Mouse (Mus musculus): ENCODE measurements at regions not wholly inside any gene's neighbourhood (a gene's known extent, or its start where the extent isn't known, plus 50 kb on each side); places are given as distances from the start of the nearest gene placed in this dataset.

DNA sequence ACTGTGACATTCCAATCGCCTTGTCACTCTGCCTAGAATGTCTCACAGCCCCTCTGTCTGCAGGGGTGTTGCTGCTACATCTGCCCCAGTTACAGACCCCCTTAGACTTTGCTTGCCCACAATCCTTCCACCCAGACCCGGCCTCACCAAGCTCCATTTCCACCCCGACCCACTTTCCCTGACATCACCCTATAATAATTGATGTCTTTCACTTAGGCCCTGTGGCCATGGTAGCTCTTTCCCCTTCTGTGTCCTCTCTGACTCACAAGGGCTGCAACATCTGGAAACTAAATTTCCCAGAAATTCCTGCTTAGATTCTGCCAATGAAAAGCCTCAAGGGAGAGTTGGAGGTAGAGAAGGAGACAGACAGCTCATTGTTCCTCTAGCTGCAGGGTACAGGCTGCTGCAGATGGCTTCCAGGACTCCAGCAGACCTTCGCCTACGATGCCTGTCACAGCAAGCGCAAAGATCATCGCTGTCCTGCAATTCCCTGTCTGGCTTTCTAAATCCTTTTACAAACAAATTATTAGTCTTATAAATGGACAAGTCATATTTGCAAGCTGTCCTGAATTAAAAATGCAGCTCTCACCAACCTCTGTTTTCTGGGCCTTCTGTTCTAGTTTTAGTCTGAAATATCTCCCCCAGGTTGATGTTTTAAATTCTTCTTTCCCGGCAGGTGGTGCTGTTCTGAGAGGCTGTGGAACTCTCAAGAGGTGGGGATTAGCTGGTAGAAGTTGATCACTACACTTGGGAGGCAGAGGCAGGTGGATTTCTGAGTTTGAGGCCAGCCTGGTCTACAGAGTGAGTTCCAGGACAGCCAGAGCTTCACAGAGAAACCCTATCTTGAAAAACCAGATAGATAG is 104.9 kb upstream of the Oxgr1 start:
- DNase-seq (ENCODE audit: low spot score in 2 of 2) = no peak

DNA sequence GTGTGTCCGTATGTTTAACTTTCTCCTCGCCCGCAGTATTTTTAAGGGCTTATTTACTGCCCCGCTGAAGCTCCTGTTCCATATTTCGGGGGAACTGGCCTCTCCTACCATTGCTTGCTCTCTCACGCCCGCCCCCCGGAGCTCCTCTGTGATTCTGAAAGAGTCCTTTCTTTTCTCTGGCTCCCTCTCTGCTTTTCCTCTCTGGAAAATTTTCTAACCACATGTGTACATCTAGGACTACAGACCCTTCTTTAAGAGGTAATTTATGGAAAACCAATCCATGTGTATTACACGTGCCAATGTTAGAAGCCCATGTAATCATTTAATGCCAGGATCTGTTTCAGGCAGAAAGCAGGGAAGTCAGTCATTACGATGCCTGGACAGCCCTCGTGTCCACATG is 106.6 kb upstream of the Oxgr1 start:
- no peak for DNase-seq (ENCODE audit: low spot score in 2 of 2)

DNA sequence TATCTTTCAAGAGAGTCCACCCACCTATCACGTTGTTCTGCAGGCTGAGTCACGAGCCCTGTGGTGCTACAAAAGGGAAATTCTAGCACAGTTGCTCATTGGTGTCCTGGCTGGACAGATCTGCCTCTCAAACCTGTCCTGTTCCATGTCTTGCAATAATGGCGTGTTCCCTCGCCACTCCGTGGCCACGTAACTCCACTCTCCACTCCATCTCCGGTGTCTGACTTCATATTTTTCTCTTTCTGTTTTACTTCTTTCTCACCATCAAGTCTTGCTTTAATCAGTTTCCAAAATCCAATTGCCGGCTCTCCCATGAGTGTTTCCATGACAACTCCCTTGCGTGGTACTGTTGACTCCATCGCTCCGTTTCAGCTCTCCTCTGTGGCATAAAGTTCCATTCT is 107.1 kb upstream of the Oxgr1 start:
- DNase-seq (ENCODE audit: low spot score in 2 of 2) = peak; percentile 84 to 89

DNA sequence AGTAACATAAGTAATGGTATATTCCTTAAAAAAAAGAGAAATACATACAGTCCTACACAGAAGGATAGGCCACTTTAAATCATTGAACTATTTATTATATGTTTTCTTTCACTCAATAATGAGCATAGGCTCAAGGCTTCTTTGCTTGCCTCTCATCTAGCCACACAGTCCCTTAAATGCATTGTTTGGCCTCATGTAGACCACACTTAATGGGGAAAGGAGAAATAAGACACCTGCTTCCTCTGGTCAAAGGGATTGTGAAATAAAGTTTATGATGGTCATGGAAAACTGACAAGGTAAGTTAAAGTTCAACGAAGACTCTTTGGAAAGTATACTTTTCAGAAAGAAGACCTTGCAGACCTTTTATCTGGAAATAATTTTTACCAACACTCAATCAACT is 108.4 kb upstream of the Oxgr1 start:
- DNase-seq (ENCODE audit: low spot score in 2 of 2) = no peak

DNA sequence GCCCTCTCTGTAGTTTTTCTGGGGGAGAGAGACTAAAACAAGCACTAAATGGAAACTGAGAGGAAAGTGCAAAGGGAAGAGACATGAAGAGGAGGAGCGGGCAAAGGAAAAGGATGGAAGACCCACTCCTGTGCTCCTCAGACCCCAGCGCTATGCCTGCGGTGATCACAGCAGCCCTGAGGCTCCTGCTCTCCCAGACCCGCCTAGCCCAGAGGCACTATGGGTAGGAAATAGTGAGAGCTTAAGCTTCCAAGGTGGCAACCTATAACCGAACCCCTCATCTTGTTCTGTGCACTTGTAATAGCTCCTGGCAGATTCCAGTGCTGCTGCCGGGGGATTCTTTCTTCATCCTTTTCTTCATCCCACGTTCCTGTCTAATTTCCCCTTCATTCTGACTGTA is 112.2 kb upstream of the Oxgr1 start:
- DNase-seq (ENCODE audit: low spot score in 2 of 2) = no peak

DNA sequence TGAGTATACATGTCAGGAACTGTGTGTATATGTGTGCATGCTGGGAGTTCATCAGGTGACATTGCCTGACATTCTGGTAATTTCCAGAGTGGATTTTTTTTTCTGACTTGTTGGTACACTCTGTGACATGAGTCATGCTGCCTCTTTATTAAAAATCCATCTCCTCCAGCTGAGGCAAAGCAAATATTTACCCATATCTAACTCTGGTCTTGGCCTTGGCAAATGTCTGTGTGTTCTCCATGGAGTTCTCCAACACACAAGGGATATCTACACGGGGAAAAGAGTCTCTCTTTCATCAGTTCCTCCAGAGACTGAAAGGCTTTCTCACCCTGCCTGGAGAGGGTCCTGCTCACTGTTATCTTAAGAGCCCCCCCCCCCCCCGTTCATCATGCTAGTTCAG is 111.3 kb upstream of the Mbnl2 start:
- no peak for DNase-seq (ENCODE audit: low spot score in 2 of 2)

DNA sequence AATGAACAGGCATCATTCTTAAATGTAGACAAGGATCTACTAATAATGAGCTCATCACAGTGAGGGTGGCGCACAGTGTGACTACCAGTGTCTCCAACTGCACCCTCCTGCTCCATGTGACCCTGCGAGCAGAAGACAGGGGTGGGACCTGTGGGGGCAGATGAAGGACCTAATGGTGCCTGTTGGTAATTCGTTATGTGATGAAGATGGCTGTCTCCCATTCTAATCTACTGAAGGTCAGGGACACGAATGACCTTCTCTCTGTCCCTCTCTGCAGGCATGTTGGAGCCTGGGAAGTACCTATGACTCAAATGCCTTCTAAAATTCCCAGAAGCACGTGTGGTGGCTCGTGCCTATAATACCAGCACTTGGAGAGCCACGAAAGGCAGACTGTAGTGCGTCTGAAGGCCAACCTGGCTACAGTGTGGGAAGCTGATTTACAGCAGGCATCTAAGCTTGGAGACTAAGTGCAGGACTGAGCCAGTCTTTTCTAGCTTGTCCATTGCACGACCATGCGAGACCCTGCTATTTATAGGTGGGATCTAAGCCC is 109.9 kb upstream of the Mbnl2 start:
- DNase-seq (ENCODE audit: low spot score in 2 of 2) = no peak

DNA sequence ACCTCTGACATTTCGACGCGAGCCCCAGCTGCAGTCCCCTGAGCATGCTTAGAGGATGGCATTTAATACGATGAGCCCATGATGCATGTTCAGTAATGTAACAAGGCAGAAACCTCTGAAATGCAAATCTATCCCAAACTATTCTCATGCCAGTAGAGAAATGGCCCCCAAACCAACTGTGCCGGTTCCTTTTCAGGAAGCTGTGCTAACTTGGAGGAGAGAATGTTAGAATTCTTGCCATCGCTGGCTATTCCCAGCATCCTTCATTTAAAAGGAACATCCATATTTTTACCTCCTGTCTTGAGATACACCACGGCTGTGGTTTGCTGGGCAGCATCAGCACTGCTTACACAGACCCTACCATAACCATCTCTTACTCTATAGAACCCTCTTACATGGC is 104.7 kb upstream of the Mbnl2 start:
- DNase-seq (ENCODE audit: low spot score in 2 of 2) = no peak

DNA sequence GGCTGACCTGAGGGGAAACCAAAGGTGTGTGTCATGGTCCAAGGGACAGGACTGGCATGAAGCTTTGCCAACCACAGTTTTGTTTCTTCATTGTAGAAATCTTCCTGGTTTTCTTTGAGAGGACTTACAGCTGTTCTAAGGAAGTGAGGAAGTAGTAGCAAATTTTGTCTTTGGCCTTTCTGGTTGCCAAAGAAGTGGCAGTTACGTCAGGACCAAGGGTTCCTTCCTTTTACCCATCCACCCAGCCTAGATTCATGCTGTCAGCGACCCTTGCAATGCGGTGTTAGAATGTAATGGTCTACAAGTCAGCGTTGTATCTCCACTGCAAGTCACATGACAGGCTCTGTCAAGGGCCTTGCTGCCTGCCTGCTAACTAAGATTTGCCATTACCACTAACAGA is 103.4 kb upstream of the Mbnl2 start:
- no peak for DNase-seq (ENCODE audit: low spot score in 2 of 2)

DNA sequence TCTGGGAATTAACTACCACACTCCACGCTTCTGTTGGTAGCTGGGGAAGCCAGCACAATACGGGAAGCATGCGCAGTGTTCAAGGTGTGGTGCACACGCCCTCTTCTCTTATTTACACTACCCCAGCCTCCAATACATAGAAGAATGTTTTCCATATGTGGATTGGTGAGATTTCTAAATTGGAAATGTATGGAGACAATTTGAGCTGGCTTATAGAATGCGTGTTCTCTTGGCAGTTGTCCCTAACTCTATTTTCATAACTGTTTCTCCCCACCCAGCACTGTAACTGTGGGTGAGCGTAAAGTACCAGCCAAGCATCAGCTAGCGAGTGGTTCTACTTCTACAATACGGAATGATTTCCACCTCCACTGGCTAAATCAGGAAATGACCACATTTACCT is 102.6 kb upstream of the Mbnl2 start:
- DNase-seq (ENCODE audit: low spot score in 2 of 2) = peak in 1 of 2 experiments; percentile 39

DNA sequence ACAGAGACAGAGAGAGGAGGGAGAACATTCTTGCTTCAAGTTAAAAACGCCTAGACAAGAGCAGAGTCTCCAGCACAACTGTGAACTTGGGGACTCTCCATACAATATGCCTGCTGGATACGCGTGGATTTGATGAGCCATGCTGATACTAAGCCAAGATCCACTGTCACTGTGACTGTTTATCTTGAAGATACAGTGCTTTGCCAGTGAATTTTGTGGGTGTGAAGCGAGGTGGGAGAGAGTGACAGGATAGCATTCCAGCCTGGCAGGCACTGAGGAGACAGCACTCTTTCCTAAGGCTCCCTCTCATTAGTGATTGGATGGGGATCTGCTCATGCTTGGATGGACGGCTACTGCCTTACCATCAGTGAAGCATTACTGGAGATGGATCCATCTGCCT is 100.9 kb upstream of the Mbnl2 start:
- no peak for DNase-seq (ENCODE audit: low spot score in 2 of 2)

DNA sequence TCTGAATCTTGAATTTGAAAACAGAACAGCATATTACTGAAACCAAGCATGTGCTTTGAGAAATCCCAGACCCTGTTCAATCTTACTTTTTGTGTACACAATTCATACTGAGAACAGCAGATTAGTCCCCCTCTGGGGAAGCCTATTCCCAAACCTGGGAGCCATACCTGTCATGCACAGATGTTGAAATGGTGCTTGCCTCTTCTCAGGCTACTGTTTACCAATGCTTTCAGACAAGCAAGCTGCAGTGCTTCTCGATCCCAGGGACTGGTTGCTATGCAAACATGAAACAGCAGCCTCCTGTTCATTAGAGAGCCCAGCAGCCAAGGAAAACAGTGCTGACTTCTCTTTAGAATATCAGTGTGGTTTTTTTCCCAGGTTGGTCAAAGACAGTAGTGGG is 80.3 kb upstream of the Mbnl2 start:
- DNase-seq (ENCODE audit: low spot score in 2 of 2) = no peak

DNA sequence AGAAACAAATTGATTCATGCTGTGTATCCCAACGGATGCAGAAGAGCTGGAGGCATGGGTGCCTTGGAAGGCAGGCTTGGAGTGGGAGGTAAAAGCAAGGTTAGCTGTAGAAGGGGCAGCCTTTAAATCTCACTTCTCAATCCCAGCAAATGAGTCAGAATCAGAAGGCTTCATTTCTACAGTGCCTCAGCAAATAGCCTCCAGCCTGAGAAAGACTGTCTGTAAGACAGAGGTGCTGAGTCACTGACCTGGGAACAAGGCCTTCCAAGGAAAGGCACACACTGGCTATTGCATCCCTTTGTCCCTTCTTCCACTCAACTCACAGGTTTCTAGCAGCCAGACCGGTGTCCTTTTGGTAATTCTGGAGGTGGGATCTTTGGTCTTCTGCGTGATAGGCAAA is 63.7 kb upstream of the Mbnl2 start:
- DNase-seq (ENCODE audit: low spot score in 2 of 2) = no peak

DNA sequence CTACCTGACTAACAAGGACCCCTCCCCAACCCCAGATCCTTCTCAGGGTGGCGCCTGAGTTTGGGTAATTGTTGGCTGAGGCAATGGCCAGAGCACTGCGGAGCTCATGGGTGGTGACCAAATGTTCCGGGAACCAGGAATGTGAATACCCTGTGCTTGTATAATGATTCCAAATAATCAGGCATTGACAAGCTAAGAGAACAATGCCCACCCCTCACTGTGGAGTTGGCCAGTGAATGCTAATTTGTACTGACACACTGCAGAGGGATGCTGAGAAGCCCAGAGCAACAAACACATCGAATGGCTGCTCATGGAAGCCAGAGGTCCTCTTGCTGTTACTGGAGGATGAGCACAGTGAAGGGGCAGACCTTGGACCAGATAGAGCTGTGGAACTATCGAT is 62.8 kb upstream of the Mbnl2 start:
- no peak for DNase-seq (ENCODE audit: low spot score in 2 of 2)

DNA sequence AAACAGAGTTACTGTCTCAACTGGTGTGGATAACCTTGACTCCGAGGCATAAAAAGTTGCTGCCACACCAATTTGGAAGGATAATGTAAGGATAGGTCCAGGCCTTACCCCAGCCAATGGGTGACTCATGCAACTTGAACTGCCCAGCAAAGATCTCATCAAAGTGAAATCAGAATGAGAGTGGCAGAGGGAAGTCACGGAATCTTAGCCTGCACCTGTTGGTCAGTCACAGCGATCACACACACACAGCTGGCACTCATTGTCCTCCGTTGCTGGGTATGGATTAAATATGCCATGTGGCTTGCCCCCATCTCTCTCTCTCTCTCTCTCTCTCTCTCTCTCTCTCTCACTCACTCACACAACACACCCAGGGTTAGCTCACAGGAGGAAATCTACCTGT is 56.2 kb upstream of the Mbnl2 start:
- no peak for DNase-seq (ENCODE audit: low spot score in 2 of 2)

DNA sequence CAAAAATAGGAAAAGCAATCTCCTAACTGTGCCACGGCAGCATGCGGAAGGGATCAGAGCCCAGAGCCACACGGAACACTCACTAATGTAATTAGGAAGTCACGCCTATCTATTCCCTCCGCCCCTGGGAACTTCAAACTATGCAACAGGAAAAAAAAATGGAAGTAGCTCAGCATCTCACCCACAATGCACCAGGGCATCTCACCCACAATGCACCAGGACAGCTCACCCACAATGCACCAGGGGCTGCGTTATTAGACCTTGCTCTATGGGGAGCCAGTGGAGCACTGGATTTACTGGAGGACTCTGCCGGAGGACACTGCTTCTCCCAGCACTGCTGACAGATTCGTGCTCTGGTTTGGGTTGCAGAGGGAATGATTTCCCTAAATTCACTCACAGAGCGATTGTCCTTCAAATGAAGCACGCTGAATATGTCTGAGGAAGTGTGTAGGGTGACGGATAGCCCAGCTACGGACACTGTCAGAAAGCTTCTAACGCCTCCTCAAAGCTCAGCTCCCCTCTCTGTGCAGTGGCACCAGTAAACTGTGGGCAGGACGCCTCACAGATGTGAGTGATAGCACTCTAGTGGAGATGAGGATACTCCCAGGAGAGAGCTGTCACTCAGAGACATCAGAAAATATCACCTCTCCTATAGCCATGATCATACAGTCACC is 51.8 kb upstream of the Mbnl2 start:
- no peak for DNase-seq (ENCODE audit: low spot score in 2 of 2)

DNA sequence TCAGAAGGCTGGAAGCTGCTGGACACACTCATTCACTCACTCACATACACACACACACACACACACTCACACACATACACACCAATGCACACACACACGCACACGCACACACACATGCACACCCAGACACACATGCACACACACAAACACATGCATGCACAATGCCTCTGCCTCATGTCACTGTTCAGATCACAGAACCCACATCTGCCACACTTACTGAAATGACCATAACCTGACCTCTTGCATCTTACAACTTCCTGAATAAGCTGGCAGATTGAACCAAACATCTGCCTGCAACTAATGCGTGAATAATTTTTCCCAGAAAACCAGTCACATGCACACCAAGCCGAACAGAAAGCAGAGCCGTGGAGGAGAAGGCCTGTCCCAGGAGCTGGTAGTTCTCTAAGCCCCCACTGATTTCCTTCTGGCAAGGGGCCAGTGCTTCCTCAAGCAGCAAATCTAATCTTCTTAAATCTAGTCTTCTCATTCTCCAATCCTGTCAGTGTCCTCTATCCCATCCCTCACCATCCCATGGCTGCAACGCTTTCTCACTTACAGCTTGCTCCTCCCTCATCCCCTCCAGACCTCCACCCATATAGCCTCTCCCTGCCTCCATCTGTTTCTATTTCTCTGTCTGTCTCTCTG is 51.1 kb upstream of the Mbnl2 start:
- no peak for DNase-seq (ENCODE audit: low spot score in 2 of 2)

DNA sequence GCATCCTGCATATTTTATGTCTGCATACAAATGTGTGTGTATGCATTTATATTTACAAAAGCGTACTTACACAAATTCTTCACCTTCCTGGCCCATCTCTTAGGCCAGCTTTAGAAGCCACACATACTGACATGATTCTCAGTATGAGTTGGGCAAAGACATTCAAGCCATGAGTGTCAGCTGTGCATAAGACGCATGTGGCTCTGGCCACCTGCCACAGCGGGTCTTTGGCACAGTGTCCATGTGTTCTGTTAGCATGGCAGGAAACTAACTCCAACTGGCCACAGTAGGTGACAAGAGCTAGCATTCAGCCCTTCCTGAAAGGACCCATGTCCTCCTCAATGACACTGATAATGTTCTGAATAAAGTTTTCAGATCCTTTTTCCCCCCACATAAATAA is 49.8 kb upstream of the Mbnl2 start:
- DNase-seq (ENCODE audit: low spot score in 2 of 2) = no peak
